Mouse (Mus musculus) midbrain, embryonic 15.5 days (tissue): ENCODE measurements at regions not wholly inside any gene's neighbourhood (a gene's known extent, or its start where the extent isn't known, plus 50 kb on each side); places are given as distances from the start of the nearest gene placed in this dataset.

Source experiments
- ATAC-seq: fragments of 200-750 bp; cut with Nextera tagmentation; replicated peaks from 2 replicates; pipeline ENCODE4 v1.8.0; 2017; ENCODE audit warnings: moderate TSS enrichment
- H3K27ac ChIP-seq: fragments of 300-500 bp; sonication (generic); 2 replicates; pipeline ENCODE4 v1.5.1; 2015; ENCODE audit warnings: mild to moderate bottlenecking, inconsistent platforms
- H3K27me3 ChIP-seq: fragments of 300-500 bp; sonication (generic); replicated peaks from 2 replicates; pipeline ENCODE4 v1.6.1; 2015; ENCODE audit warnings: inconsistent platforms
- H3K36me3 ChIP-seq: fragments of 300-500 bp; sonication (generic); replicated peaks from 2 replicates; pipeline ENCODE4 v1.6.1; 2015; ENCODE audit warnings: inconsistent platforms
- H3K4me1 ChIP-seq: fragments of 300-500 bp; sonication (generic); 2 replicates; pipeline ENCODE4 v1.6.1; 2015; ENCODE audit warnings: inconsistent platforms
- H3K4me2 ChIP-seq: fragments of 300-500 bp; sonication (generic); 2 replicates; pipeline ENCODE4 v1.6.1; 2015; ENCODE audit warnings: inconsistent platforms, mild to moderate bottlenecking, moderate library complexity
- H3K4me3 ChIP-seq: fragments of 300-500 bp; sonication (generic); 2 replicates; pipeline ENCODE4 v1.5.1; 2015; ENCODE audit warnings: mild to moderate bottlenecking, inconsistent platforms
- H3K9ac ChIP-seq: fragments of 300-500 bp; sonication (generic); 2 replicates; pipeline ENCODE4 v1.6.1; 2015; ENCODE audit warnings: mild to moderate bottlenecking, inconsistent platforms
- H3K9me3 ChIP-seq: fragments of 300-500 bp; sonication (generic); 2 replicates; pipeline ENCODE4 v1.6.1; 2016; ENCODE audit warnings: inconsistent platforms
- WGBS: fragments of 180-500 bp; shearing (Covaris S2); methylation state at CpG from one replicate; pipeline ENCODE4 v1.1.7; 2015; ENCODE audit warnings: mixed read lengths; 5-methylcytosine and 5-hydroxymethylcytosine counted together

DNA sequence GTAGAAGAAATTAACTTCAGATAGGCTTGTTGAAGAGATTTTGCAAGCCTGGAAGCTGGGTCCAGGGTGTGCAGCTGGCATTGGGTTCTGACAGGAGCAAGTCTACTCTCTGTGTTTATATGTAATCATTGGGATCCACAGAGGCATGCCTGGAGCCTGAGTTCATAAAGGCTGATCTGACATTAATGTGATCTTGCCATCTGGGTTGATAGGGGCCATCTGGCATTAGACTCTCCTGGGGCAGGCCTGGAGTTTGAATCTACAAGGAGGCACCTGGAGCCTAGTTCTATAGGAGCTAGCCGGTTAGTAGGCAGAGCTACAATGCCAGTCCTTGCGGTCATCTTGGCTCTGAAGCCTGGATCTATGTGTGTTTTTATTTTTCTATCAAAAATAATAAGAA, 554.5 kb upstream of the Nr5a2 start:
- no peaks in the 10 kb centered on the region for H3K36me3 ChIP-seq
- no peak overlapping the region for H3K27ac ChIP-seq
- WGBS: 77% methylated on average over 2 of the region's 2 CpGs
- H3K4me3 ChIP-seq: no peak overlapping the region
- H3K4me2 ChIP-seq: no peak overlapping the region
- no peaks in the 10 kb centered on the region for H3K9me3 ChIP-seq
- H3K9ac ChIP-seq: no peak overlapping the region
- H3K4me1 ChIP-seq: no peaks in the 10 kb centered on the region
- ATAC-seq: no peak
- no peaks in the 10 kb centered on the region for H3K27me3 ChIP-seq

DNA sequence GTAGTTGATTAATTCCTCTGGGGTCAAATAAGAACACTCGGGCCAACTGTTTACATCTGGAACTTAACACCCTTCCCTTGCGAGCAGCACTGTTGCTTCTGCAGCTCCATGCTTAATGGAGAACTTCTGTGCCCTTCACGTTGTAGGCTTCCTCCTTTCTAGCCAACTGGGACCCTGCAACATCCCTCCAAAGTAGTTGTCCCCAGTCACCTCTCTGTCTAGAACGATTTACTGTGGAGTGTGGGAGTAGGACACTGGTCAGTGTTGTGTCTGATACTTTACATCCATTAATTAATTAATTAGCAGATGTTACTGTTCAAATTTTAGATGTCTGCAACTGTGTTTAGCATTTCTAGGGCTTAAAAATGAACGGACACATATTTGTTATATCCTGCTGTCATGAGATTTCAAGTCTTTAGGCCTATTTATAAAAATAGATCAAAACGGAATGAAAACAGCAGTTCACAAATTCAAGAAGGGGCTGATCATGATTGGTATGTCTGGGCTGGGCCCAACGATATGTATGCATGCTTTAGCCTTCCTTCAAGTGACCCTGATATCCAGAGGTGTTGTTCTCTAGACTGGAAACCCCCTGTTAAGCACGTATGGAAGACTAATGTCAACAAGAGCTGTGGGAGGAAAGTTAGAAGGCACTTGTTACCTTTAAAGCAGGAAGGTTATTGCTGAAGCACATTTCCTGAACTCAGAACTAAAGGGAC, 543.6 kb upstream of the Nr5a2 start:
- H3K36me3 ChIP-seq: no peaks in the 10 kb centered on the region
- H3K27me3 ChIP-seq: no peaks in the 10 kb centered on the region
- no peak overlapping the region for H3K27ac ChIP-seq
- no peak for ATAC-seq
- H3K9me3 ChIP-seq: no peaks in the 10 kb centered on the region
- no peaks in the 10 kb centered on the region for H3K4me1 ChIP-seq
- no peak overlapping the region for H3K4me2 ChIP-seq
- 80% methylated on average over 8 of the region's 8 CpGs for WGBS
- H3K9ac ChIP-seq: no peak overlapping the region
- H3K4me3 ChIP-seq: no peak overlapping the region

DNA sequence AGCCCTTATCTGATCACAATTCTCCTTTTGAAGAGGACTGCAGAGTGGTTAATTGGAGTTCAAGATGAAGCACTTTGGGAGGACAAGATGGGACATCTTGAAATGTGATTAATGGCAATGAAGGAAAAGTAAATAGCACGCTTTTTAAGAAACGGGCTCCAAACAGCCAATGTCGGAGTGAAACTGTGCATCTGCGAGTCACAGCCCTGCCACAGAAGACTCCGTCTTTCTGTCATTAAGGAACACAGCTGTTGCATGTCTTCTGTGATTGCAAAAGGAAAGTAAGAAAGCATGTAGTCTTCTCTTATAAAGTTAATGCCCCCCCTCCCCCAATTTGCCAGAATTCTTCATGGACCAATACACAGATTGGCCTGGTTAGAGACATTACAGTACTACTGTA, 528.0 kb upstream of the Nr5a2 start:
- no peaks in the 10 kb centered on the region for H3K27me3 ChIP-seq
- H3K27ac ChIP-seq: no peak overlapping the region
- no peak overlapping the region for H3K9ac ChIP-seq
- no peaks in the 10 kb centered on the region for H3K36me3 ChIP-seq
- no peaks in the 10 kb centered on the region for H3K4me1 ChIP-seq
- no peak overlapping the region for H3K4me2 ChIP-seq
- WGBS: 90% methylated on average over 5 of the region's 5 CpGs
- no peaks in the 10 kb centered on the region for H3K9me3 ChIP-seq
- no peak for ATAC-seq
- no peak overlapping the region for H3K4me3 ChIP-seq

DNA sequence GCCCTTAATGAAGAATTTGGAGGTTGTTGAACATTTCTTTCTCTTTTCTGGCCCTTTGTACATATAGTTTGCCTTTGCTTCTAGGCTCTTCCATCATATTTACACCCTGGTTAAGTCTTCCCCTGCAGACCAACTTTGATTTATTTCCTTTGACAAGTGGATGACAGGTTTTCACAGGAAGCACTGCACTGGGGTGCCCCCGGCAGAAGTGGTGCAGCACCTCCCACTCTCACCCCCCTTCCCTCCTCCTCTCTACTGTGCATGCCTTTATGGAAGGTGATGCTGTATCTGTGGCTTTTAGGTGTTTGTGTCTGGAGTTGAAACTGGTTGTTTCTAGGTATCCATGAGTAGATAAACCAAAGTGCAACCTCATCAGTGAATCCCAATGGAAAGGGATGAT, 518.2 kb upstream of the Nr5a2 start:
- H3K9ac ChIP-seq: no peak overlapping the region
- no peaks in the 10 kb centered on the region for H3K4me1 ChIP-seq
- no peak overlapping the region for H3K4me2 ChIP-seq
- ATAC-seq: no peak
- H3K27me3 ChIP-seq: no peaks in the 10 kb centered on the region
- no peaks in the 10 kb centered on the region for H3K36me3 ChIP-seq
- 53% methylated on average over 1 of the region's 1 CpGs for WGBS
- no peaks in the 10 kb centered on the region for H3K9me3 ChIP-seq
- H3K27ac ChIP-seq: no peak overlapping the region
- no peak overlapping the region for H3K4me3 ChIP-seq

DNA sequence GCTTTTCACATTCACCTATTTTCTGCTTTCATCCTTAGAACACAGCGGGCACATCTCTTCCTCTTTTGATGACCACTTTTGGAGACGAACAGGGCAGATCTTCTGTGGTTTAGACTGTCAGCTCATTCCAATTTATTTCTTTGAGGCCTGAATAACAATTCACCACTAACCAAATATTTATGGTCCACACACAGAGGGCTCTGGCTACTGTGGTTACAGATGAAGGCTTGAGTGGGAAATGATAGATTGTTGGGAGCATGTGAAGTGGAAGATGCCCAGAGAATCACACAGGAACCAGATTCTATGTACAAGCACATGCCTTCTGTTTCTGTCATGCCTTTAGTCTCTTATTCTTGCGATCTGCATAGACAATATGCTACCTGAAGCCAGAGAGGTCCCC, 517.0 kb upstream of the Nr5a2 start:
- no peak overlapping the region for H3K9ac ChIP-seq
- no peaks in the 10 kb centered on the region for H3K9me3 ChIP-seq
- H3K4me1 ChIP-seq: no peaks in the 10 kb centered on the region
- no peak for ATAC-seq
- WGBS: 79% methylated on average over 3 of the region's 3 CpGs
- no peaks in the 10 kb centered on the region for H3K36me3 ChIP-seq
- H3K27ac ChIP-seq: no peak overlapping the region
- no peaks in the 10 kb centered on the region for H3K27me3 ChIP-seq
- H3K4me2 ChIP-seq: no peak overlapping the region
- H3K4me3 ChIP-seq: no peak overlapping the region

DNA sequence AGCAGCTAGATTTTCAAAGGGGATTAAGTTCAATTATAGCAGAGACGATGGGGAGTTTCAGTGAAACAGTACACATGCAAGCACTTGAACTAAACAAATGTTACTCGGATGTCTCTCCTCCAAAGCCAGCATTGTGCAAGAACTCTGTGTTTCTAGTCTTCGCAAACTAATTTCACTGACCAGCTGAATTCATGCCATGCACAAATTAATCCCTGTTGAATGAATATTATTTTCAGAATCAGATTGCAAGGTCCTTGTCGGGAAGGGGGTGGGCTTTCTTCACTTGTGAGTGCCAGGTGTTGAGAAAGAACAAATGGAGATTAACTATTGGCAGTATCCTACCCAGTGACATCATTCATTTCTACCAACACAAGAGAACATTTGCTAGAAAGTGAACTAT, 514.6 kb upstream of the Nr5a2 start:
- Histone ChIP-seq H3K4me1 (no peaks in the 10 kb centered on the region), H3K4me3 (no peak overlapping the region), H3K27ac (no peak overlapping the region), H3K9ac (no peak overlapping the region), H3K27me3 (no peaks in the 10 kb centered on the region), H3K4me2 (no peak overlapping the region), H3K9me3 (no peaks in the 10 kb centered on the region), H3K36me3 (no peaks in the 10 kb centered on the region)
- 63% methylated on average over 4 of the region's 4 CpGs for WGBS
- no peak for ATAC-seq

DNA sequence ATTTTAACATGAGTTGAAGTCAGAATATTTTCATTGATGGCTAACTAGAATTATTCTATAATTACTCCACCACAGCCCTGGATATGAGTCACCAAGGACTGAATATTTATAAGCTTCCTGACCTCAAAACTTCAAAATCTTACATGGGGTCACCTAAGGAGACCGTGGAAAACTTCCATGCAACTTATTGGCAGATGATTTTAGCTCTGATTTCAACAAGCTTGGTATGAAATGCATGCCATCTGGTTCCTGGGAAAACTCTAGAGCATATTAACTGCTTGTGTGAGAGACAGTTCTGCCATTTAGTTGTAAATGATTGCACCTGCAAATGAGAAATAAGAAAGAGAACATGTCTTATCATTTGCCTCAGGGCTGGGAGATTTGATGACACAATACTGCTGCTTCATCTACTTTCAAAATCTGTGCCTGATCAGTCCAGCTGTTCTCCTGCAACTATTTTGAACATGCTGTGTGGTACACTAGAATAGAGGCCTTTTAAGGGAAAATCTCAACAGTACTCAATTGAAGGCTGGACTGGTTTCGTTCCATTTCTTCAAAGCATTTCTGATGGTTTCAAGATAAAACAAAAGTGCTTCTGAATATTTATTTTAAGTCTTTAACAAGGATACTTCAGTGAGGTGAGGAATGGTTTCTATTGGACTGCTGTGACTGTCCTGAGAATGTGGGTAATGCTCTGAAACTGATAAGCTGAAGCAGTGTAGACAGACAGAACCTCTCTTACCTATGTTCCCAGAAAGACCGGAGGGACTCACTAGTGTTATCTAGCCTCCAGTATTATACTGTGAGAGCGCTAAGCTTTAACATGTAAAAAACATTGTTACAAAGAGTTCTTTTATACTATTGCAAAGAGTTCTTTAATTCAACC, 513.8 kb upstream of the Nr5a2 start:
- no peak for ATAC-seq
- Histone ChIP-seq H3K4me2 (no peak overlapping the region), H3K27ac (no peak overlapping the region), H3K9me3 (no peaks in the 10 kb centered on the region), H3K27me3 (no peaks in the 10 kb centered on the region), H3K4me1 (no peaks in the 10 kb centered on the region), H3K4me3 (no peak overlapping the region), H3K36me3 (no peaks in the 10 kb centered on the region), H3K9ac (no peak overlapping the region)
- WGBS: 82% methylated on average over 4 of the region's 4 CpGs

DNA sequence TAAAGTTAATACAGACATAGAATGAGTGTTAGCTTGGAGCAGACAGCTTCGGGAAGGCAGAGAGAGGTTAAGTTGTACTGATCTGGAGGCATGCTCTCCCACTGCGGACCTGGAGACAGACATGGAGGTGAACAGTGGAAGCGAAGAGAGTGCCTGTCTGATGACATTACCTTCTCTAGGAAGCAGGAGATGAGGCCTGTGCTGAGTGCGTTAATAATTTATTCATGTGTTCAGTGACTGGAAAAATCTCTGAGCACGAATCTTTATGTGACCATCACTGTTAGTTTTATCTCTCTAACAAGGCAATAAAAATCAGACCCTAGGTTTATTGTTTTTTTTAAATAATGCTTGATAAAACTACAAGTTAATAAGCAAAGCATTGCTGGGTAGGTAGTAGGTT, 504.7 kb upstream of the Nr5a2 start:
- WGBS: 65% methylated on average over 5 of the region's 5 CpGs
- no peak for ATAC-seq
- Histone ChIP-seq H3K27ac (no peak overlapping the region), H3K9me3 (no peaks in the 10 kb centered on the region), H3K9ac (no peak overlapping the region), H3K27me3 (no peaks in the 10 kb centered on the region), H3K4me2 (no peak overlapping the region), H3K4me3 (no peak overlapping the region), H3K36me3 (no peaks in the 10 kb centered on the region), H3K4me1 (no peaks in the 10 kb centered on the region)

DNA sequence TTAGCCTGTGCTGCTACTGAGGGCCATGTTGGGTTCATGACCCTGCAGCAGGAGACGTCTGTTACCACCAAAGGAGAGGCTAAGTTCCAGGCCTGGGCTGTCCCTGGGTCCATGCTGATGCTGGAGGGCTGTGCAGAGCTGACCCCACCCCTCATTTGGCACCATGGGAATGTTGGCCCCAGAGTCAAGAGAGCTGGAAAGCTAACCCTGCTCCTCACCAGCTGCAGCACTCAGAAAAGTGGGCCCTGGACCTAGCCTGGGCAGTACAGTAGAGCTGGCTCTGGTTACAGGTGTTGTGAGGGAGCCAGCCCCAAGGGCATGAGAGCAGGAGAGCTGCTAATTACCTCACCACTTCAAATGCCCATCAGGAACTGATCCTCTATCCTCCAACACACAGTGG, 500.9 kb upstream of the Nr5a2 start:
- ATAC-seq: no peak
- Histone ChIP-seq H3K36me3 (no peaks in the 10 kb centered on the region), H3K4me2 (no peak overlapping the region), H3K4me3 (no peak overlapping the region), H3K27me3 (no peaks in the 10 kb centered on the region), H3K27ac (no peak overlapping the region), H3K9ac (no peak overlapping the region), H3K4me1 (no peaks in the 10 kb centered on the region), H3K9me3 (no peaks in the 10 kb centered on the region)
- 74% methylated on average over 1 of the region's 1 CpGs for WGBS

DNA sequence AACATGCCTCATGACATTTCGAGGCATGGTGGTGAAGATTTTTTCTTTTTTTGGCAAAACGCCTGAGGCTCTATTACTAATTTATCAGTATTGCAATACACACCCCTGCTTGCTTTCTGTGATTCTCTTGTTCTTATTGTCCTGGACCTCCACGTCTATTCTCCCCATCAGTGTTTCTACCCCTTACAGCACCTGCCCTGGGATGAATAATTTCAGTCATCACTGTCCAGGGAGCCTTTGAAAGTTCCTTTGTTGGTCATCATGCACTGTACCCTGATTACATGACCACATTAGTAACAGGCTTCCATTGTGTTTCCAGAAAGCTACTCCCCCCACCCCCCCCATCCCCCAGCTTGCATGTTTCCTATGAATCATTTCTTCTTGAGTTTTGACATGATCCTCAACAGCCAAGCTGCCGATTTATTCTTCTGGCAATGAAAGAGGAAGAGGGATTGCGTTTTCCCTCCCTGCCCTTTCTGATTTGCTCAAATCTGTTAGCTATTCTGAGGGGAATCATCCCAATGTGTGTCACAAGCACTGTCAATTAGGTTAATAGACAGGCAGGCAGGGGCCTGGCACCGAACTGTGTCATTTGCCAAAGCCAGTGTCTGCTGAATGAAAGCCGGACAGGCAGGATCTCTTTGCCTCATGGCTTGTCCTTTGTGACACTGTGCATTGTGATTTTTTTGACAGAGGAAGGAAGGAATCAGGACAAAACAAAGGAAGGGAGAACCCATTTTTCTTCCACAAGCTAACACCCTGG, 493.4 kb upstream of the Nr5a2 start:
- no peaks in the 10 kb centered on the region for H3K36me3 ChIP-seq
- peak; percentile 86 for ATAC-seq
- H3K27ac ChIP-seq: peak overlapping the region; percentile 63
- 26% methylated on average over 7 of the region's 7 CpGs for WGBS
- H3K4me1 ChIP-seq: peaks cover 7% of the 10 kb centered on the region
- no peaks in the 10 kb centered on the region for H3K27me3 ChIP-seq
- no peak overlapping the region for H3K4me2 ChIP-seq
- H3K4me3 ChIP-seq: no peak overlapping the region
- no peak overlapping the region for H3K9ac ChIP-seq
- no peaks in the 10 kb centered on the region for H3K9me3 ChIP-seq

DNA sequence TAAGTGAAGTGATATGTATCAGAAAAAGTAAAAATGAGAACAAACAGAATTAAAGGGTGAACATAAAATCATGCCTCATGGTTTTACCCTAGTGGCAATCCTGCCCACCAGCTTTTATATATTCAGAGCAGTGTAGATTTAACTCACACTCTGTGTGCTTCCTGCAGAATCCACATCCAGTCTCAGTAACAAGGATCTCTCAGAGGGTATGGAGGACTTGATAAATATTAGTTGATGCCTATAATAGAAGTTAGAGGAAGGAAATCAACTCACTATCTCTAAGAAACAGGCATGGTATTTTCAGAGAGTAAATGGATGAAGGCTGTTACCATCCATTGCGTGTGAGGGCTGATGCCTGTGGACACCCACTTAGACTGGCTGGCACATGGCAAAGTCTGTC, 492.5 kb upstream of the Nr5a2 start:
- ATAC-seq: no peak

DNA sequence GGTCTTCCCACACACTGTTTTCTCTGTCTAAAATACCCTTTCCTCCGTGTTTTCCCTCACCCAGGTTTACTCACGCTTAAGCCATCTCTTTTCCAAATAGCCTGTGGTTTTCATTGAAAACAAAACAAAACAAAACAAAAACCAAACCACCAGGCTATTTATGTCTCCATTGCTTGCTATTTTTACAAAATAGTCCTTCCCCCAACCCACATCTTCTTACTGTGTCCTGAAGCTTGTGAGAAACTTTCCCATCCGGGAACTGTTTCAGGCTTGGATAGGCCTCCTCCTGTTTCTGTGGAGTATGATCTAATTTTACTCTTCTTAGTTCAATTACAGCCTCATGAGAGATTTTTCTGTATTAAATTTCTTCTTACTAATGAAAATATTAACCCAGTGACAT, 486.2 kb upstream of the Nr5a2 start:
- no peak for ATAC-seq
- H3K27me3 ChIP-seq: no peaks in the 10 kb centered on the region
- H3K4me1 ChIP-seq: no peaks in the 10 kb centered on the region
- no peaks in the 10 kb centered on the region for H3K36me3 ChIP-seq
- no peak overlapping the region for H3K4me2 ChIP-seq
- no peak overlapping the region for H3K4me3 ChIP-seq
- 62% methylated on average over 3 of the region's 3 CpGs for WGBS
- no peak overlapping the region for H3K27ac ChIP-seq
- no peak overlapping the region for H3K9ac ChIP-seq
- H3K9me3 ChIP-seq: no peaks in the 10 kb centered on the region

More for the DNA sequence above, 492.5 kb upstream of the Nr5a2 start:
- no peak overlapping the region for H3K9ac ChIP-seq
- H3K27me3 ChIP-seq: no peaks in the 10 kb centered on the region
- H3K27ac ChIP-seq: no peak overlapping the region
- H3K36me3 ChIP-seq: no peaks in the 10 kb centered on the region
- no peaks in the 10 kb centered on the region for H3K9me3 ChIP-seq
- WGBS: 72% methylated on average over 1 of the region's 1 CpGs
- H3K4me2 ChIP-seq: no peak overlapping the region
- H3K4me3 ChIP-seq: no peak overlapping the region
- H3K4me1 ChIP-seq: peaks cover 7% of the 10 kb centered on the region
